Mouse (Mus musculus) G1E (cell line): ENCODE measurements at regions not wholly inside any gene's neighbourhood (a gene's known extent, or its start where the extent isn't known, plus 50 kb on each side); places are given as distances from the start of the nearest gene placed in this dataset.

Source experiments
- CTCF ChIP-seq: IDR thresholded peaks from 2 replicates; pipeline ENCODE4 v1.5.1; 2012; ENCODE audit warnings: low read depth, low read length, inconsistent platforms, mixed read lengths
- GATA1 ChIP-seq: IDR thresholded peaks from 2 replicates; pipeline ENCODE4 v1.6.1; 2012; ENCODE audit warnings: borderline replicate concordance, low read length, inconsistent platforms, mixed read lengths
- POLR2AphosphoS5 ChIP-seq: IDR thresholded peaks from 2 replicates; pipeline ENCODE4 v1.6.1; 2012; ENCODE audit warnings: low read depth, low read length, inconsistent platforms; ENCODE audit not compliant: insufficient replicate concordance
- TAL1 ChIP-seq: conservative IDR thresholded peaks from 2 replicates; pipeline ENCODE4 v1.6.1; 2012; ENCODE audit warnings: low read depth, low read length, inconsistent platforms, mixed read lengths

GRCm38 (mm10) chr7:138526143-138526542 lies 128.6 kb upstream of the Tcerg1l start:
- TF ChIP-seq POLR2AphosphoS5 (no peak), GATA1 (no peak), CTCF (no peak), TAL1 (no peak)
